Mouse (Mus musculus): ENCODE measurements at regions not wholly inside any gene's neighbourhood (a gene's known extent, or its start where the extent isn't known, plus 50 kb on each side); places are given as distances from the start of the nearest gene placed in this dataset.

DNA sequence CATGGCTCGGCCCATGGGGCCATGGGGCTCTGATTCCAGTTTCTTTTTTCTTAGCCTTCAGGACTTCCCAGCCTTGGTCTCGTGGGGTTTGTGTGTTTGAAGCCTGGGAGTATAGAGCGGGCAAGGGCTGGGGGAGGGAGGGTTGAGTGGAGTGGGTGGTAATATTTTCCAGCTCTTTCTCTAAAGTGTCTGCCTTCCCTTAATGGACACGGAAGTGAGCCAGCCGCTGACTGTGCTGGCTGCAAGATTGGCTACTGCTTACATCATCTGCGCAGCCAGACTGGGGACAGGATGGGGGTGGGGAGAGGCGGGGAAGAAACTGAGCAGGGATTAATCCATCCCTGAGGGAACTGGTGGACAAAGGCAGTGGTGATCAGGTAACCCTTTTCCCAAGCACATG is 52.3 kb downstream of the Tnp1 start:
- intact Hi-C loops (cut with DNase I): no loop called here

DNA sequence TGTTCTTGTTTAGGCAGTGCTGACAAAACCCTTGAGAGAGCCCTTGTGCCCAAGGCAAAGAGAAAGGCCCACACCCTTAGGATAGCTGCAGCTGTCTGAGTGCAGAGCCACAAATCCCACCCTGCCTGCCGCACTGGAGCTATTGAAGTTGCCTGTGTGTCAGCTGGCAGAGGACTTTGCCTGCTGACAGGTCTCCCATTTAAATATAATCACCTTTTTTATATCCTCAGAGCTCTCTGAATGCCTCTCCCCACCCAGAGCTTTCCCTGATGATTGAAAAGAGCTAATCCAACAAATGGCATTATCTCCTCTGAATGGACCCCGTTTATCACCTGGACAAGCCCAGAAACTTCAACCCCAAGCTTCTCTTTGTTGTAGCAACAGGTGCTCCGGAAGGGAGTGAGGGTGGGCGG is 55.5 kb downstream of the Tnp1 start:
- DNase-seq (ENCODE audit: low spot score in 2 of 2): no peak
- intact Hi-C loops (cut with DNase I): no loop called here

More for the DNA sequence above, 52.3 kb downstream of the Tnp1 start:
- peak; percentile 32 to 33 for DNase-seq (ENCODE audit: low spot score in 2 of 2)

DNA sequence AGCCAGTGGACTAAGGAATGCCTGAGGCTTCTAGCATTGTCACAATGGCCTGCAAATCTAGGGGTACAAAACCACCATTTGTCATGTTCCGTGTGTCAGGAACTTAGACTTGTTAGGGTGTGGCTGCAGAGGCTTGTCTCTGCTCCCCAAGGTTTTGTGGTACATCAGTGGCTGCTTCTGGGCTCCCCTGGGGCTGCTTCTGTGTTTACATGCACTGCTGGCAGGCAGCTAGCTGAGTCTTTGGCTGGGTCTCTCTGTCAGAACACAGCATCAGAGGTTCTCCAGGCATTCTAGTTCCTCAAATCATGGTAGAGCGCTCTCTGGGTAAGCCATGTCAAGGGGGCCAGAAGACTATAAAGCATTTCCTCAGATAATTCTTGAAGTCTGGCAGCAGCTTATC is 60.3 kb downstream of the Tnp1 start:
- intact Hi-C loops (cut with DNase I): no loop called here
- no peak for DNase-seq (ENCODE audit: low spot score in 2 of 2)

DNA sequence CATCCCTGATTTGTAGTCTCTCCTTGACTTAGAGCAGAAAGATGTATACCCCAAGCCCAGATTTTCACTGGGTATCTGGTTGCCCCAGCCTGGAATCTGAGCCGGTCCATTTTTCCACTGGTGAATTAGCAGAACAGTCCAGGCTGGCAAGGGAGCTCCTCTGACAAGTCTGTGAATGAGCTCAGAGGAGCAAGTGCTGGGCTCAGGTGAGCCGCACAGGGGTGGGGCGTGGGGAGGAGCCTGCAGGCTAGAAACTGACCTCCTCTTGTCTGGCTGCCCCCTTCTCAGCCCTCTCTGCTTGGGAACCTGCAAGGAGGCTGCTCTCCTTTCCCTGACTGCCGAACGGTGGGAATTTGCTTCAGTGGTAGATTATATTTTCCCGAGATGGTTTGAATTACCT is 62.8 kb downstream of the Tnp1 start:
- DNase-seq (ENCODE audit: low spot score in 2 of 2): no peak

DNA sequence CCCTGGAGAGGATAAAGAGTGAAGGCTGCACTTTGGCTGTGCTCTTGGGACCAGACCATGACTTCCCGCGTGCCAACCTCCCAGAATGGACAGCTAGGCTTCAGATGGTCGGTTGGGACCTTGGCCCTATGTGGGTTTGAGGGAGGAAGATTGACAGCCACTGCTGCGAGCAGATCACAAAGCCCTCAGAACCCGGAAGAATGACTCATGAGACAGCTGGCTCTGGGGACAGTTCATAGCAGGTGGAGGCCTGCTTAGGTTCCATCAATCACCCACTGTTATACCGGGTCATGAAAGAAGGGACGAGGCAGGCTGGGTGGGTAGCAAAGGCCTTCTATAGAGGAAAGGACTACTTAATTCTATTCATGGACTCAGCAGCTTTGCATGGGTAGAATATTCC is 63.9 kb downstream of the Tnp1 start:
- intact Hi-C loops (cut with DNase I): no loop called here
- no peak for DNase-seq (ENCODE audit: low spot score in 2 of 2)

More for the DNA sequence above, 62.8 kb downstream of the Tnp1 start:
- intact Hi-C loops (cut with DNase I): no loop called here

DNA sequence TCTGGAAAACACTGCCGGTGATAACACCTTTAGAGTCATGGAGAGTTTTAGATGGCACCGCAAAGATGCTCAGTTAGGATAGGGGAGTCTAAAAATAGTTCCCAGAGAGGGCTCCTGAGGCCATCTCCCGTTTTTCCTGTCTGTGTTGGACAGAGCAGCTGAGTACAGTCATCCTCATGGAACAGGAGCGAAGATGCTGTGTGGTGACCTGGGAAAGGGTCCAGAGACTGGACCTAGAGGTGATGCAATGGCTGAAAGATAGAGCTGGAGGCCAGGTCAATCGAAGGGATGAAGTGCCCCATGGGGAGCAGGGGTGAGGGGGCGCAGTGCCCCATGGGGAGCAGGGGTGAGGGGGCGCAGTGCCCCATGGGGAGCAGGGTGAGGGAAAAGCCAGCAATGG is 64.3 kb downstream of the Tnp1 start:
- no peak for DNase-seq (ENCODE audit: low spot score in 2 of 2)
- intact Hi-C loops (cut with DNase I): no loop called here

DNA sequence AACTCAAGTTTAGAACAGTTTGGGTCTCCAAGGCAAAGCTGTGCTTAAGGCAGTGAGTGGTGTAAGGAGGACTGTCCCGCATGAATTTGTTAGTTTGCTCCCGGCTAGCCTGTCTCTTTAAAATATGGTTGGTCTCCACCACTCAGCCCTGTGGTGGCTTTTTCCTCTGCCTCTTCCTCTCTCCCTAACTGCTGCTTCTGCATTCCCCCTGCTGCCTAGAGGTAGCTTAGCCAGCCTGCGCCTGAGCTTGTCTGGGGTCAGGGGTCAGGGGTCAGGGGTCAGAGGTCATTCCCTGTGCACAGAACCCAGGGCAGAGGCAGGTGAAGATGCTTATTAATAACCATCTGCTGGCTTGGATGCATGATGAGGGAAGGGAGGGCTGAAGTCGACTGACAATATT is 69.5 kb downstream of the Tnp1 start:
- DNase-seq (ENCODE audit: low spot score in 2 of 2): no peak

DNA sequence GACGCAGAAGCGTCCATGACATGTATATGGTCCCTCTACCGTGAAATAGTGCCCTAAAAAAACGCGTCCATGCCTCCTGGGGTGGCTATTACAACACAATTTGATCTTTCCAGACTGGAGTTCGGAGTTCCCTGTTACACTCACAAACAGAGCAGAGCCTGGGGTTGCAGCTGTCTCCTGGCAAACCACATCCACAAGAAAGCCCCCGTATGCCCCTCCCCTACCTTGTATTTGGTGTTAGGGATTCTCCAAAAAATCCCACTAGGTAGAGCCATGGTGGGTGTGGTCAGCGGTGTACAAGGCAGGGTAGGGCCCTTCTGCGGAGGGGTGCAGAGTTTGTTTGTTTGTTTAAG is 70.0 kb downstream of the Tnp1 start:
- intact Hi-C loops (cut with DNase I): no loop called here
- no peak for DNase-seq (ENCODE audit: low spot score in 2 of 2)

More for the DNA sequence above, 69.5 kb downstream of the Tnp1 start:
- intact Hi-C loops (cut with DNase I): no loop called here

DNA sequence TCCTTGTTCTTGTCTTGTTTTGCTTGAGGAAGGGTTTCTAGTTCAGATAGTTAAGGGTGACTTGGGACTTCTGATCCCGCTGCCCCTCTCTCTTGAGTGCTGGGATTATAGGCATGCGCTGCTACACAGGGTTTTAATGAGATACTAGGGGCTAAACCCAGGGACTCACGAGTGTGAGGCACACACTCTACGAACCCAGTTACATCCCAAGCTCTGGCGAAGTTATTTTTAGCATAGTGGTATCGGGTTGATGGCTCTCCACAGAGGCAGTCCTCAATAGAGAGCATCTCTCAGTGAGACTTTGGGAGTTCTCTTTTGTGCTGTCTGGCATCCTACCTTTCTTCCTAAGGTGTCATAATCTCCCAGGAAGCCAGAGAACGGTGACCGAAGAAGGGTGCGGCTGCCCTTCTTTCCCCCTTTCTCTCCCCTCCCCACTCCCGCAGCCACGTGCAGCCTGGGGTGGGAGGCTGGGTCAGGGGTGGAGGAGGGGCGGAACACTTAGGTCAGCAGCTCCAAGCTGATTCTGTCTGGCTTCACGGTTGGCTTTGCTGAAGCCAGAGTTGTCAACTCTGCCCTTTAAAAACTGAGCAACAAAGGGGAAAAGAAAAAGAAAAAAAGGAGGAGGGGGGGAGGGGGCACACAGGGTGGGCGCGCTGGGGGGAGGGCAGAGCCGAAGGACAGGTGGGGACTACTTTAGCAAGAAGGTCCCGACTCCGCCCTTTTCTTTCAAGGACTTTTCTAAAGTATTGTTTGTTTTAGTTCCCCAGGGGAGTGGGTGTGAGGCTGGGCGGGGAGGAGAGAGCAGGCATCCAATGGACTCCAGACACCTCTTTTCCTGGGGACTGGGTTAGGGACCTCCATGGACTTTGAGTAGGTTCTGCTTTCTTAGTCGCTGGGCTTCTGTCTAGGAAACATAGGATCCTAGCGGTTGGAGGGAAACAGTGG is 70.4 kb upstream of the Igfbp5 start:
- intact Hi-C loops (cut with DNase I): no loop called here

DNA sequence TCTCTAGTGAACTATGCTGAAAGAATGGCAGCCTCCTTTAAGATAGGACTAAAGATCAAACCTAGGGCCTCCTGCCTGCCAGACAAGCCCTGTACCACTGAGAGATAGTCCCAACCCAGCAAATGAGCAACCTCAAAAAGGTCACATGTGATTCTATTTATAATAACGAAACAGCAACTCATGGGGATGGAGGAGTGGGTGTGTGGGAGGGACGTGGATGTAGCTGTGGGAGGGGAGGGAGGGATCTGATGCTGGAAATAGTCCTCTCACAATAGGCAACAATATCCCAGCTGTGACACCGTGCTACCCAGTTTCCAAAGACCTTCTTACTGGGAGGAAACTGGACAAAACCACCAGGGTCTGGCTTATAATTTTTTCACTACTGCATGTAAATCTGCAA is 69.5 kb upstream of the Igfbp5 start:
- intact Hi-C loops (cut with DNase I): no loop called here
- DNase-seq (ENCODE audit: low spot score in 2 of 2): no peak

More for the DNA sequence above, 70.4 kb upstream of the Igfbp5 start:
- no peak for DNase-seq (ENCODE audit: low spot score in 2 of 2)

DNA sequence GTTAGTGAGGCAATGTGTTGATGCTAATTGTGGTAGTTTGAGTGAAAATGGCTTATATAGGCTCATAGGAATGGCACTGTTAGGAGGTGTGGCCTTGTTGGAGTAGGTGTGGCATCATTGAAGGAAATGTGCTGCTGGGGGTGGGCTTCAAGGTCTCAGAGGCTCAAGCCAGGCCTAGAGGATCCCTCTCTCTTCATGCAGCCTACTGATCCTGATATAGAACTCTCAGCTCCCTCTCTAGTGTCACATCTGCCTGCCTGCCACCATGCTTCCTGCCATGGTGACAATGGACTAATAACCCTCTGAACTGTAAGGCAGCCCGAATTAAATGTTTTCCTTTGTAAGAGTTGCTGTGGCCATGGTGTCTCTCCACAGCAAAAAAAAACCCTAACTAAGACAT is 68.4 kb upstream of the Igfbp5 start:
- intact Hi-C loops (cut with DNase I): no loop called here
- DNase-seq (ENCODE audit: low spot score in 2 of 2): no peak

DNA sequence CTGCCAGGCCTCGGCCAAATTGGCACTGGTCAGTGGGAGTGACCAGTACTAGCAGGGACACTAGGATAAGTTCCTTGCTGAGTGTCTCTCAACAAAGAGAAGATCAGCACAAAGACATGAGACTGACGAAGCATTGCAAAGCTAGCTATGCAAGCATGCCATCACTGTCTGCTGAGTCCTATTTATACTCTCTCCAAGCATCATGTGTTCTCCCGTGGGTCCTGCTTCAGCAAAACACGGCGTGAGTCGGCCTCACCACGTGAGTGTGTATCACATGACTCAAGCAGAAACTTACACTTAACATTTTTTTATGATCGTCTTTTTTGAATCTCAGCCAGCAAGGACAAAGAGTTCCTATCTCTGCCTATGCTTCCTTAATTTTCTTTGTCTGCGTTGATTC is 67.7 kb upstream of the Igfbp5 start:
- no peak for DNase-seq (ENCODE audit: low spot score in 2 of 2)
- intact Hi-C loops (cut with DNase I): no loop called here

DNA sequence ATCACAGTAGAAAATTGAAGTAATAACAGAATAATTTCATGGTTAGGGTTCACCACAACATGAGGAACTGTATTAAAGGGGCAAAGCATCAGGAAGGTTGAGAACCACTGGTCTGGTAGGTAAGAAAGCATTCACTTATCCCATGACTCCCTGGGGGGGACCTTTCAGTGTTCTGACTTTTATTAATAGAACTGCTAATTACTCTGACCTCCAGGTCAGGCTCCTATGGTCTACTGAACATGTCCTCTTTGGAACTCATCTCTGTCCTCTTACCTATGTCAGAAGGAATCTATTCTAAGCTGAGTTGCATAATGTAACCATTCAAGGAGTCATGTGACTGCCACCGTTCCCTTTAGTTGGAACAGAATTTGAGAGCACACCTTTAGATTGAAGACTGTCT is 65.3 kb upstream of the Igfbp5 start:
- intact Hi-C loops (cut with DNase I): no loop called here

DNA sequence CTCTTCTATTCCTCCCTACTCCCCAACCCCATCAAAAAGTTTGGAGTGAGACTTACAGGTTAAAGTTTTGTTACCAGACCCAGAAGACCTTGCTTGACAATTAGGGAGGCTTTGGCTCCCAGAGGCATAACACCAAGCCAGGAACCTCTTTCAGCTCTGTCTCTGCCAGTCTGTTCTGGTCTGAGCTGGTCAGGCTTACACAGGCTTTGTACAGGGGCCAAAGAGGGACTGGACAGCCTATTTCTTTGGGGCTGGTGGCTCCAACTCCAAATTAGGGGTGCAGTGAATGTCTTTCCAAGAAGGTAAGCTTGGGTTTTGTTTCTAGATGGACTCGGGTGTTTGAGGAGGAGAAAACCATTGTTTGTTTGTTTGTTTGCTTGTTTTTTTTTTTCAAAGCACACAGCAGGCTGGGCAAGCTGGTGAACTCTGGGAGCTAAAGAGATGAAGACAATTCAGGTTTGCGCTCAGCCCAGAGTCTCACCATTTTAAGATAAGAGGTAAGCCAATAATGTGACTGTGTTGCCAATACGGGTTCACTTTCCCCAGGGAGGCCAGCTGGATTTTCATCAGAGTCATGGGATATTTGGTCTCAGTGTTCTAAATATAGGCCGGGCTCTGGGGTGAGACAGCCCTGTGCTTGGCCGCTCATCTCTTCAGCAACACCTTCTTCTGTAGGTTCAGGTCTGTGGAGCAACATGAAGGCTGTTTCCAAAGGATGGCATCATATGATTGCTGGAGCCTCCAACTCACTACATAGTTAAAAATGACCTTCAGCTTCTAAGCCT is 62.2 kb upstream of the Igfbp5 start:
- DNase-seq (ENCODE audit: low spot score in 2 of 2): no peak

More for the DNA sequence above, 65.3 kb upstream of the Igfbp5 start:
- DNase-seq (ENCODE audit: low spot score in 2 of 2): no peak

DNA sequence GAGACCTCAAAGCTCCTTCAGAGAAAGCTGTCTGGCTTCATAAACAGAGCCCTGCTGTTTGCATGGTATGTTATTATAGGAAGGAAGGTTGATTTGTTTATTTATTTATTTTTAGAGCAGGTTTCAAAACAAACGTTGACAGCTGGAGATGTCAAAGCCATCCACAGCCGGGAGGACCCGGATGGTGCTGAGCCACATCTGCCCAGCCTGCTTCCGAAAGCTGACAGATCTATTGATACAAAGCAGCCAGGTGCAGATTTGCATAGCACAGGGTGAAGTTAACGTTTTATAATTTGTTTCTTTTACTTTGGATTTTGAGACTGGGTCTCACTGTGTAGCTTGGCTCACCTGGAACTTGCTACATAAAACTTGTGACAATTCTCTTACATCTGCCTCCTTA is 61.5 kb upstream of the Igfbp5 start:
- no peak for DNase-seq (ENCODE audit: low spot score in 2 of 2)
- intact Hi-C loops (cut with DNase I): no loop called here

More for the DNA sequence above, 62.2 kb upstream of the Igfbp5 start:
- intact Hi-C loops (cut with DNase I): no loop called here

DNA sequence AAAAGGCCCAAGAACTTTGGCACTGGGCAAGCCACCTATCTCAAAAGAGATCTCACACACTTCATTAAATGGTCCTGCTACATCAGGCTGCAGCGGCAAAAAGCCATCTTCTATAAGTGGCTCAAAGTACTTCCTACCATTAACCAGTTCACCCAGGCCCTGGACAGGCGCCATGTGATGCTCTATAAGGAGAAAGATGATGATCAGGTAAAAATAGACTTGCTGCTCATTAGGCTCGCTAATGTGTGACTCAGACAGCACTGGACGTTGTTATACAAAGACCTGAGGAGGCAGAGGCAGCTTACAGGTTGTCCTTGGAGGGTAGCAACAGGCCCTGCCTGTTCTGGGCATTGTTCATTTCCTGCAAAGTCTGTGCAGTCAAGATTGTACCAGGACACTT is 60.4 kb upstream of the Igfbp5 start:
- DNase-seq (ENCODE audit: low spot score in 2 of 2): no peak
- intact Hi-C loops (cut with DNase I): no loop called here

DNA sequence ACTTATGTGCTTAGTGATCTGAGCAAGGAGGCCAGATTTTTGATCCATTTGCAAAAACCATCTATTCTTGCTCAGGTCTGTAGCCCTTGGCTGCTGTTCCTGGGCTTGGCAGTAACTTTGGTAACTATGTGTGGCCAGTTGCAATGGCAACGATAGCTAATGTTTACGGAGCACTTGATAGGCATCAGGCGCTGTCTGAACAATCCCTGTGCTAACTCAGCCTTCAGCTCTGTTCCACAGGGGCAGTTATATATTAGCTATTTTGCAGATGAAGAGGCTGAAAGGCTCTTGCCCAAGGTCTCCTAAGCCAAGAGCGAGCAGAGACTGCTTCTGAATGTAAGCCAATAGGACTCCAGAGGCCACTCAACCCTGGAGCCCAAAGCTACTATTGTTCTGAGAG is 55.1 kb upstream of the Igfbp5 start:
- no peak for DNase-seq (ENCODE audit: low spot score in 2 of 2)
- intact Hi-C loops (cut with DNase I): no loop called here
